Mouse (Mus musculus) limb, embryonic 14.5 days (tissue): ENCODE results near the gene Gm20388. TPM values are rescaled to one million over a fixed set of nuclear protein-coding genes. Genes with fewer than 3 reads are reported as not detected.

Experiments
- ATAC-seq: fragments of 200-750 bp; cut with Nextera tagmentation; 2 replicates; pipeline ENCODE4 v1.8.0; 2017; ENCODE audit warnings: low read depth, moderate number of reproducible peaks, moderate TSS enrichment; ENCODE audit not compliant: low FRiP score
- DNase-seq: peaks from one replicate; pipeline ENCODE4 v3.0.0-alpha.2; 2015; ENCODE audit warnings: low spot score
- H3K27ac ChIP-seq: fragments of 300-500 bp; sonication (generic); replicated peaks from 2 replicates; pipeline ENCODE4 v1.5.1; 2014; ENCODE audit warnings: low read depth, mild to moderate bottlenecking, low read length, moderate library complexity, mixed read lengths
- H3K27me3 ChIP-seq: fragments of 300-500 bp; sonication (generic); 2 replicates; pipeline ENCODE4 v1.6.1; 2014; ENCODE audit warnings: low read length, mixed read lengths; ENCODE audit not compliant: control insufficient read depth, insufficient read depth
- H3K36me3 ChIP-seq: fragments of 300-500 bp; sonication (generic); 2 replicates; pipeline ENCODE4 v1.6.1; 2014; ENCODE audit warnings: mild to moderate bottlenecking, low read length, moderate library complexity, mixed read lengths; ENCODE audit not compliant: control insufficient read depth, insufficient read depth
- H3K4me1 ChIP-seq: fragments of 300-500 bp; sonication (generic); 2 replicates; pipeline ENCODE4 v1.6.1; 2014; ENCODE audit warnings: antibody characterized with exemption, low read length, mixed read lengths; ENCODE audit not compliant: control insufficient read depth, insufficient read depth
- H3K4me2 ChIP-seq: fragments of 300-500 bp; sonication (generic); replicated peaks from 2 replicates; pipeline ENCODE4 v1.6.1; 2014; ENCODE audit warnings: low read depth, mild to moderate bottlenecking, low read length, moderate library complexity; ENCODE audit not compliant: severe bottlenecking
- H3K4me3 ChIP-seq: fragments of 300-500 bp; sonication (generic); replicated peaks from 2 replicates; pipeline ENCODE4 v1.5.1; 2014; ENCODE audit warnings: low read length
- H3K9ac ChIP-seq: fragments of 300-500 bp; sonication (generic); 2 replicates; pipeline ENCODE4 v1.6.1; 2014; ENCODE audit warnings: mild to moderate bottlenecking, low read depth, low read length, moderate library complexity; ENCODE audit not compliant: severe bottlenecking
- H3K9me3 ChIP-seq: fragments of 300-500 bp; sonication (generic); 2 replicates; pipeline ENCODE4 v1.6.1; 2016; ENCODE audit warnings: low read length; ENCODE audit not compliant: control insufficient read depth
- POLR2A ChIP-seq: fragments of 200-500 bp; IDR thresholded peaks from 2 replicates; pipeline ENCODE4 v1.8.0; 2012; ENCODE audit warnings: inconsistent platforms, mild to moderate bottlenecking, moderate library complexity, borderline replicate concordance; ENCODE audit not compliant: insufficient read depth, insufficient read length; ENCODE audit errors: extremely low read depth
- WGBS: fragments of 180-500 bp; shearing (Covaris S2); extraction: QIAGEN DNeasy Blood & Tissue Kit; methylation state at CpG from one replicate; pipeline ENCODE4 v1.1.7; 2014; 5-methylcytosine and 5-hydroxymethylcytosine counted together
- polyA plus RNA-seq, 2 experiments: library from polyadenylated mRNA; depleted of rRNA in 1 of 2; stranded (reverse) in 1 of 2; unstranded in 1 of 2; fragments of >200 nt; fragmentation: Nextera tagmentation in 1 of 2; extraction: Ambion mirVana in 1 of 2; gene quantifications; 2 replicates each; pipeline versions ENCODE4 v1.2.1 to v1.2.3; 2012 to 2014

Gene Gm20388
- polyA plus RNA-seq, 2 experiments, result 1.9 to 49.9 TPM

GRCm38 (mm10) chr8:124232280-124232600, 4321.6 kb downstream of the Gm20388 start:
- H3K4me2 ChIP-seq, result peak overlapping the region; percentile 94
- no peak for TF ChIP-seq POLR2A
- H3K4me1 ChIP-seq, result peaks cover 17% of the 10 kb centered on the region
- H3K4me3 ChIP-seq, result peak overlapping the region; percentile 89
- no peak for DNase-seq
- H3K36me3 ChIP-seq, result no peaks in the 10 kb centered on the region
- no peak for ATAC-seq
- H3K9ac ChIP-seq, result peak overlapping the region; percentile 87
- 5% methylated on average over 18 of the region's 18 CpGs for WGBS
- no peaks in the 10 kb centered on the region for H3K27me3 ChIP-seq
- no peak overlapping the region for H3K27ac ChIP-seq
- no peaks in the 10 kb centered on the region for H3K9me3 ChIP-seq

GRCm38 (mm10) chr8:124234496-124234895, 4323.9 kb downstream of the Gm20388 start:
- Histone ChIP-seq H3K9ac (no peak overlapping the region), H3K4me1 (peaks cover 17% of the 10 kb centered on the region), H3K4me3 (no peak overlapping the region), H3K9me3 (no peaks in the 10 kb centered on the region), H3K27me3 (no peaks in the 10 kb centered on the region), H3K4me2 (no peak overlapping the region), H3K36me3 (no peaks in the 10 kb centered on the region), H3K27ac (no peak overlapping the region)
- ATAC-seq (no peak), DNase-seq (no peak)
- 54% methylated on average over 2 of the region's 2 CpGs for WGBS
- no peak for TF ChIP-seq POLR2A

DNA sequence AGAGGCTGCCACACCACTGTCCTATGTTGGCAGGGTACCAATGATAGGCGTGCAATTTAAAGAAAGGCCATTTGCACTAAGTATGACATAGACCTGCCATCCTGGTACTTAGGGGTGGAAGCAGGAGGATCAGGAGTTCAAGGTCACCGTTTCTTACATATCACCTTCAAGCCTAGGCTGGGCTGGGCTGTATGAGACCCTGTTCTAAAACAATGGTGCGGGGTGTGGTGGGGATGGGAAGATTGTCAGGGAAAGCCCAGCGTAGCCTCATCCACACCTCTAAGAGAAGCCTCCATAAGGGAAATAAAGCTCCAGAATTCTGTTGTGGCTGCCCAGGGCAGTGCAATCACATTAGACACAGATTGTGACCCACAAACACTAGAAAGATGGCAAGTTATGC, 4324.9 kb downstream of the Gm20388 start:
- H3K9me3 ChIP-seq, result no peaks in the 10 kb centered on the region
- WGBS, result 87% methylated on average over 4 of the region's 4 CpGs
- H3K36me3 ChIP-seq, result no peaks in the 10 kb centered on the region
- H3K27ac ChIP-seq, result no peak overlapping the region
- no peak for TF ChIP-seq POLR2A
- H3K4me2 ChIP-seq, result no peak overlapping the region
- H3K4me3 ChIP-seq, result no peak overlapping the region
- ATAC-seq (no peak), DNase-seq (no peak)
- peaks cover 17% of the 10 kb centered on the region for H3K4me1 ChIP-seq
- no peaks in the 10 kb centered on the region for H3K27me3 ChIP-seq
- H3K9ac ChIP-seq, result no peak overlapping the region

DNA sequence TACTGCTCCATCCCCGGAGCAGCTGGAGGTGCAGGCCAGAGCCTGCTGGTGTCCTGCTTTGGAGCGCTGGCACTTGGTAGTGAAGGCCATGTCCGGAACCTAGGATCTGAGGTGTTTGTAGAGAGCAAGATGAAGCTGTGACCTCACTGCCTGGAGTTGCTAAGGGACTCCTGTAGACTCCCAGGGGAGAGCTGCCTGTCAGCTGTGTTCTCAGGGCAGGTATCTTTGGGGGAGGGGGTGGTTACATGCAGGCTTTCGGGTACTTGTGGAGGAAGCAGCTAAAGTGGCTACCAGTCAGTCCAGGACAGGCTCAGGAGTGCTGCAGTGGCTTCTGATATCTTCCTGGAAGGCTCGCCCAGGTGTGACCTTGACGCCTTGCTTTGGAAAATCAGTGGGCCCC, 4328.7 kb downstream of the Gm20388 start:
- H3K27ac ChIP-seq, result no peak overlapping the region
- no peaks in the 10 kb centered on the region for H3K27me3 ChIP-seq
- no peak for ATAC-seq
- no peak overlapping the region for H3K9ac ChIP-seq
- no peak for TF ChIP-seq POLR2A
- DNase-seq, result no peak
- 68% methylated on average over 6 of the region's 6 CpGs for WGBS
- H3K4me2 ChIP-seq, result no peak overlapping the region
- peaks cover 3% of the 10 kb centered on the region; the same call in 1 of the 2 replicates for H3K36me3 ChIP-seq
- H3K4me3 ChIP-seq, result no peak overlapping the region
- H3K9me3 ChIP-seq, result no peaks in the 10 kb centered on the region
- peaks cover 2% of the 10 kb centered on the region; the same call in 1 of the 2 replicates for H3K4me1 ChIP-seq

GRCm38 (mm10) chr8:124240932-124241331, 4330.3 kb downstream of the Gm20388 start:
- no peak overlapping the region for H3K27ac ChIP-seq
- no peaks in the 10 kb centered on the region for H3K9me3 ChIP-seq
- H3K9ac ChIP-seq, result no peak overlapping the region
- no peak for TF ChIP-seq POLR2A
- no peak overlapping the region for H3K4me3 ChIP-seq
- 57% methylated on average over 8 of the region's 8 CpGs for WGBS
- H3K36me3 ChIP-seq, result peaks cover 3% of the 10 kb centered on the region; the same call in 1 of the 2 replicates
- H3K4me2 ChIP-seq, result no peak overlapping the region
- ATAC-seq (no peak), DNase-seq (no peak)
- no peaks in the 10 kb centered on the region for H3K4me1 ChIP-seq
- no peaks in the 10 kb centered on the region for H3K27me3 ChIP-seq

DNA sequence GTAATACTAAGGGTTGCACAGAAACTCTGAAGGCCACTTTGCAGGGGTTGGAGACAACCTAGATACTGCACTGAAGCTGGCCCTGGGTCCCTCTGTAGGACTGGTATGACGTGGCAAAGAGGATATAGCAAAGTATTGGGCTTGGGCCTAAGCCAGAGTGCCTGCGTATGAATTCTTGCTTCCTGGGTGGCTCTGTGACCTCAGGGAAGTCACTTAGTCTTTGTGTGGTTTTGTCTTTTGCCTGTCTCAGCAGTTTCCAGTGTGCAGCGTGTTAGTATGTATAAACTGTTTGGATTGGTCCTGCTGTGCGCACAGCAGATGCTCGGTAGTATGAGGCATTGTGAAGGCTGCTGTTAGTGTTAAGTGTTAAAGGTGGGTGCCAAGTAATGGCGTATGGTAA, 4331.6 kb downstream of the Gm20388 start:
- Histone ChIP-seq H3K4me3 (no peak overlapping the region), H3K27ac (no peak overlapping the region), H3K27me3 (no peaks in the 10 kb centered on the region), H3K9ac (no peak overlapping the region), H3K4me2 (no peak overlapping the region), H3K4me1 (no peaks in the 10 kb centered on the region), H3K9me3 (no peaks in the 10 kb centered on the region), H3K36me3 (peaks cover 3% of the 10 kb centered on the region; the same call in 1 of the 2 replicates)
- ATAC-seq (no peak), DNase-seq (no peak)
- TF ChIP-seq POLR2A, result no peak
- 88% methylated on average over 6 of the region's 6 CpGs for WGBS
